Mouse (Mus musculus) CH12.LX (cell line): ENCODE results near the gene Ddx23. TPM values are rescaled to one million over a fixed set of nuclear protein-coding genes. Genes with fewer than 3 reads are reported as not detected.

ENCODE experiments used
- DNase-seq: peaks from one replicate; pipeline ENCODE4 v3.0.0-alpha.2; 2013; ENCODE audit errors: extremely low read depth
- H3K27ac ChIP-seq: 2 replicates; pipeline ENCODE4 v1.5.1; 2012; ENCODE audit warnings: low read depth, mild to moderate bottlenecking, control low read depth, moderate library complexity; ENCODE audit not compliant: insufficient read depth
- H3K27me3 ChIP-seq: replicated peaks from 2 replicates; pipeline ENCODE3; 2012; ENCODE audit warnings: inconsistent platforms
- H3K36me3 ChIP-seq, 2 experiments: replicated peaks in 1 of 2; 2 replicates each; pipeline versions ENCODE3 to v1.6.1; 2012; ENCODE audit warnings: inconsistent platforms in 1 of 2, low read length in 1 of 2, mild to moderate bottlenecking in 1 of 2, mixed read lengths in 1 of 2, moderate library complexity in 1 of 2; ENCODE audit not compliant: control insufficient read depth in 1 of 2, insufficient read depth in 1 of 2
- H3K4me1 ChIP-seq, 2 experiments: 2 replicates each; pipeline ENCODE4 v1.6.1; 2012; ENCODE audit warnings: inconsistent platforms in 1 of 2, moderate library complexity in 1 of 2; ENCODE audit not compliant: insufficient read depth in 2 of 2, control insufficient read depth in 1 of 2
- H3K4me2 ChIP-seq: 2 replicates; pipeline ENCODE4 v1.6.1; 2012; ENCODE audit warnings: low read depth, mild to moderate bottlenecking, control low read depth; ENCODE audit not compliant: poor library complexity, insufficient read depth, severe bottlenecking
- H3K4me3 ChIP-seq, 3 experiments: fragments of 150-350 bp in 1 of 3; sonication (generic) in 1 of 3; replicated peaks in 1 of 3; 2 replicates each; pipeline versions ENCODE3 to v1.5.1; 2011 to 2012; ENCODE audit warnings: low read depth in 2 of 3, low read length in 2 of 3, mild to moderate bottlenecking in 2 of 3, moderate library complexity in 2 of 3, control low read depth in 1 of 3, improper control_type of control experiment in 1 of 3, inconsistent platforms in 1 of 3, mixed read lengths in 1 of 3; ENCODE audit not compliant: poor library complexity in 1 of 3
- H3K79me2 ChIP-seq: replicated peaks from 2 replicates; pipeline ENCODE4 v1.6.1; 2012; ENCODE audit warnings: mild to moderate bottlenecking, moderate library complexity; ENCODE audit not compliant: control insufficient read depth, poor library complexity, insufficient read depth, severe bottlenecking; ENCODE audit errors: extremely low read depth
- H3K9ac ChIP-seq: 2 replicates; pipeline ENCODE4 v1.6.1; 2012; ENCODE audit warnings: low read depth, mild to moderate bottlenecking, control low read depth, moderate library complexity; ENCODE audit not compliant: insufficient read depth
- H3K9me3 ChIP-seq: replicated peaks from 2 replicates; pipeline ENCODE3; 2012; ENCODE audit warnings: low read length, inconsistent platforms, mixed read lengths
- BHLHE40 ChIP-seq: IDR thresholded peaks from 2 replicates; pipeline ENCODE4 v1.6.1; 2011; ENCODE audit warnings: mild to moderate bottlenecking, low read depth, low read length, improper control_type of control experiment
- CHD1 ChIP-seq: IDR thresholded peaks from 2 replicates; pipeline ENCODE4 v1.6.1; 2012; ENCODE audit warnings: low read depth, low read length, improper control_type of control experiment, inconsistent platforms
- CHD2 ChIP-seq: IDR thresholded peaks from 2 replicates; pipeline ENCODE4 v1.6.1; 2011; ENCODE audit warnings: low read length, improper control_type of control experiment
- E2F4 ChIP-seq: IDR thresholded peaks from 2 replicates; pipeline ENCODE4 v1.6.1; 2011; ENCODE audit warnings: low read depth, low read length, improper control_type of control experiment; ENCODE audit not compliant: insufficient replicate concordance
- ELF1 ChIP-seq: IDR thresholded peaks from 2 replicates; pipeline ENCODE4 v1.6.1; 2014; ENCODE audit warnings: low read depth, mild to moderate bottlenecking, inconsistent platforms, low read length, improper control_type of control experiment
- EP300 ChIP-seq: IDR thresholded peaks from 2 replicates; pipeline ENCODE4 v1.6.1; 2011; ENCODE audit warnings: low read length, improper control_type of control experiment
- IRF4 ChIP-seq: IDR thresholded peaks from 2 replicates; pipeline ENCODE4 v1.6.1; 2014; ENCODE audit warnings: low read depth, mild to moderate bottlenecking, inconsistent platforms, low read length, improper control_type of control experiment
- JUN ChIP-seq: IDR thresholded peaks from 2 replicates; pipeline ENCODE4 v1.6.1; 2011; ENCODE audit warnings: low read depth, mild to moderate bottlenecking, low read length, improper control_type of control experiment, moderate library complexity; ENCODE audit not compliant: insufficient read depth
- JUND ChIP-seq: conservative IDR thresholded peaks from 2 replicates; pipeline ENCODE4 v1.6.1; 2011; ENCODE audit warnings: low read depth, low read length, improper control_type of control experiment
- MAFK ChIP-seq: IDR thresholded peaks from 2 replicates; pipeline ENCODE4 v1.6.1; 2011; ENCODE audit warnings: low read length, improper control_type of control experiment; ENCODE audit not compliant: insufficient replicate concordance
- MAX ChIP-seq: IDR thresholded peaks from 2 replicates; pipeline ENCODE4 v1.6.1; 2011; ENCODE audit warnings: low read length, improper control_type of control experiment
- MAZ ChIP-seq: IDR thresholded peaks from 2 replicates; pipeline ENCODE4 v1.6.1; 2012; ENCODE audit warnings: low read depth, mild to moderate bottlenecking, inconsistent platforms, low read length, improper control_type of control experiment, moderate library complexity
- MXI1 ChIP-seq: IDR thresholded peaks from 2 replicates; pipeline ENCODE4 v1.6.1; 2011; ENCODE audit warnings: mild to moderate bottlenecking, low read depth, low read length, improper control_type of control experiment
- MYC ChIP-seq: IDR thresholded peaks from 2 replicates; pipeline ENCODE4 v1.6.1; 2011; ENCODE audit warnings: low read depth, mild to moderate bottlenecking, improper control_type of control experiment, low read length
- NELFE ChIP-seq: IDR thresholded peaks from 2 replicates; pipeline ENCODE4 v1.6.1; 2011; ENCODE audit warnings: low read depth, low read length, improper control_type of control experiment
- NRF1 ChIP-seq: IDR thresholded peaks from 2 replicates; pipeline ENCODE4 v1.6.1; 2014; ENCODE audit warnings: low read depth, mild to moderate bottlenecking, inconsistent platforms, low read length, improper control_type of control experiment, moderate library complexity
- PAX5 ChIP-seq: IDR thresholded peaks from 2 replicates; pipeline ENCODE4 v1.6.1; 2012; ENCODE audit warnings: low read length, inconsistent platforms, mixed read lengths
- POLR2A ChIP-seq: IDR thresholded peaks from 2 replicates; pipeline ENCODE4 v1.6.1; 2011; ENCODE audit warnings: low read depth, mild to moderate bottlenecking, improper control_type of control experiment, low read length
- RCOR1 ChIP-seq: conservative IDR thresholded peaks from 2 replicates; pipeline ENCODE4 v1.6.1; 2012; ENCODE audit warnings: low read depth, mild to moderate bottlenecking, inconsistent platforms, low read length, improper control_type of control experiment
- SMC3 ChIP-seq: IDR thresholded peaks from 2 replicates; pipeline ENCODE4 v1.6.1; 2011; ENCODE audit warnings: low read depth, low read length, improper control_type of control experiment
- TBP ChIP-seq: conservative IDR thresholded peaks from 2 replicates; pipeline ENCODE4 v1.6.1; 2011; ENCODE audit warnings: low read depth, low read length, improper control_type of control experiment
- USF1 ChIP-seq: IDR thresholded peaks from 2 replicates; pipeline ENCODE4 v1.6.1; 2014; ENCODE audit warnings: low read depth, mild to moderate bottlenecking, inconsistent platforms, low read length, improper control_type of control experiment
- ZC3H11A ChIP-seq: IDR thresholded peaks from 2 replicates; pipeline ENCODE4 v1.6.1; 2012; ENCODE audit warnings: low read depth, mild to moderate bottlenecking, inconsistent platforms, low read length, improper control_type of control experiment
- ZKSCAN1 ChIP-seq: IDR thresholded peaks from 2 replicates; pipeline ENCODE4 v1.6.1; 2012; ENCODE audit warnings: low read depth, inconsistent platforms, low read length, improper control_type of control experiment, borderline replicate concordance
- ZMIZ1 ChIP-seq: IDR thresholded peaks from 2 replicates; pipeline ENCODE4 v1.6.1; 2012; ENCODE audit warnings: low read depth, mild to moderate bottlenecking, inconsistent platforms, low read length, improper control_type of control experiment
- dilution Hi-C: fragments of 300-500 bp; cut with MboI; formaldehyde crosslinking; loops from 2 replicates; pipeline ENCODE4 v1.14.3; 2020; ENCODE audit warnings: low sequenced_read_pairs; ENCODE audit not compliant: extremely low pct_unique_long_range_greater_than_20kb, extremely low pct_ligation_motif_present
- in situ Hi-C: fragments of 300-500 bp; cut with MboI; formaldehyde crosslinking; loops from 3 replicates; pipeline ENCODE4 v1.14.3; 2019; ENCODE audit warnings: low sequenced_read_pairs, low pct_ligation_motif_present, low pct_unique_long_range_greater_than_20kb, mixed read lengths
- polyA plus RNA-seq: library from polyadenylated mRNA; unstranded; fragments of >175 nt; gene quantifications from 2 replicates; pipeline ENCODE4 v1.2.1, GENCODE M21; 2012; ENCODE audit warnings: low read depth; ENCODE audit not compliant: insufficient read length
- total RNA-seq, 2 experiments: library from RNA; depleted of rRNA; stranded (reverse); fragments of 300-350 nt in 1 of 2; fragments of >200 nt in 1 of 2; gene quantifications; 2 replicates each; pipeline ENCODE4 v1.2.3; 2012 to 2014

Gene Ddx23
- total and polyA plus RNA-seq, 3 experiments = 58.5 to 148 (median 103) TPM

GRCm38 (mm10) chr15:98630540-98630939, 32.2 kb downstream of the Ddx23 start, which contains the start of gene Cacnb3:
TSS of gene Cacnb3 (plus strand) at chr15:98630840.
- in situ Hi-C loops (loop anchor here (5.0 kb wide), 1 partner anchor 63 kb away; no protein-coding TSS in a partner anchor), dilution Hi-C loops (no loop called here)
- Histone ChIP-seq H3K4me3 (peak within 1 kb of the TSS in 2 of 3 experiments; percentile 8 to 20), H3K4me1 (peaks cover 12 to 45% of the 10 kb centered on the region in 2 experiments), H3K27me3 (peaks cover 95% of the 10 kb centered on the region), H3K4me2 (peak within 1 kb of the TSS; percentile 23), H3K27ac (no peak within 1 kb of the TSS), H3K79me2 (no peaks in the 10 kb centered on the region; the same call in 1 of the 2 replicates), H3K9me3 (peaks cover 6% of the 10 kb centered on the region), H3K9ac (no peak within 1 kb of the TSS), H3K36me3 (no peaks in the 10 kb centered on the region)
- no peak for TF ChIP-seq POLR2A
- DNase-seq = no peak

GRCm38 (mm10) chr15:98629464-98629863, 33.2 kb downstream of the Ddx23 start:
- Histone ChIP-seq H3K9ac (no peak overlapping the region), H3K4me2 (no peak overlapping the region)

GRCm38 (mm10) chr15:98628589-98629254, 34.0 kb downstream of the Ddx23 start:
- H3K9ac ChIP-seq = no peak overlapping the region
- no peaks in the 10 kb centered on the region for H3K36me3 ChIP-seq
- peaks cover 9% of the 10 kb centered on the region for H3K9me3 ChIP-seq
- H3K4me3 ChIP-seq = no peak overlapping the region
- dilution Hi-C loops (no loop called here), in situ Hi-C loops (no loop called here)
- peaks cover 12 to 33% of the 10 kb centered on the region in 2 experiments for H3K4me1 ChIP-seq
- DNase-seq = no peak
- TF ChIP-seq ZKSCAN1 (no peak), MAZ (no peak), ZMIZ1 (no peak), CHD2 (no peak), JUND (no peak), SMC3 (no peak), NRF1 (no peak), MAX (no peak), ELF1 (no peak), EP300 (no peak), JUN (no peak), MXI1 (no peak), RCOR1 (no peak), POLR2A (no peak), TBP (no peak)
- peaks cover 95% of the 10 kb centered on the region for H3K27me3 ChIP-seq
- no peak overlapping the region for H3K4me2 ChIP-seq
- H3K79me2 ChIP-seq = no peaks in the 10 kb centered on the region; the same call in 1 of the 2 replicates
- no peak overlapping the region for H3K27ac ChIP-seq

More at GRCm38 (mm10) chr15:98629464-98629863, 33.2 kb downstream of the Ddx23 start:
- Histone ChIP-seq H3K36me3 (no peaks in the 10 kb centered on the region), H3K27ac (no peak overlapping the region), H3K4me1 (peaks cover 12 to 41% of the 10 kb centered on the region in 2 experiments), H3K4me3 (no peak overlapping the region), H3K9me3 (peaks cover 6% of the 10 kb centered on the region), H3K79me2 (no peaks in the 10 kb centered on the region; the same call in 1 of the 2 replicates), H3K27me3 (peaks cover 96% of the 10 kb centered on the region)
- TF ChIP-seq BHLHE40 = no peak
- TF ChIP-seq MAX = no peak
- TF ChIP-seq JUN = no peak
- no peak for TF ChIP-seq POLR2A
- TF ChIP-seq TBP = no peak
- TF ChIP-seq ZC3H11A = no peak
- TF ChIP-seq MAFK = no peak
- no peak for TF ChIP-seq CHD1
- no peak for TF ChIP-seq ELF1
- TF ChIP-seq PAX5 = no peak
- TF ChIP-seq NELFE = no peak
- TF ChIP-seq E2F4 = no peak
- no peak for TF ChIP-seq USF1
- no peak for TF ChIP-seq MYC
- no peak for TF ChIP-seq SMC3
- TF ChIP-seq NRF1 = no peak
- TF ChIP-seq MAZ = no peak
- TF ChIP-seq ZKSCAN1 = no peak
- no peak for TF ChIP-seq IRF4
- dilution Hi-C loops (no loop called here), in situ Hi-C loops (no loop called here)
- no peak for DNase-seq
